Mouse (Mus musculus) NIH3T3 (cell line): ENCODE measurements at regions not wholly inside any gene's neighbourhood (a gene's known extent, or its start where the extent isn't known, plus 50 kb on each side); places are given as distances from the start of the nearest gene placed in this dataset.

Experiments used
- DNase-seq: peaks from one replicate; pipeline ENCODE4 v3.0.0-alpha.2; 2012; ENCODE audit warnings: low read depth

DNA sequence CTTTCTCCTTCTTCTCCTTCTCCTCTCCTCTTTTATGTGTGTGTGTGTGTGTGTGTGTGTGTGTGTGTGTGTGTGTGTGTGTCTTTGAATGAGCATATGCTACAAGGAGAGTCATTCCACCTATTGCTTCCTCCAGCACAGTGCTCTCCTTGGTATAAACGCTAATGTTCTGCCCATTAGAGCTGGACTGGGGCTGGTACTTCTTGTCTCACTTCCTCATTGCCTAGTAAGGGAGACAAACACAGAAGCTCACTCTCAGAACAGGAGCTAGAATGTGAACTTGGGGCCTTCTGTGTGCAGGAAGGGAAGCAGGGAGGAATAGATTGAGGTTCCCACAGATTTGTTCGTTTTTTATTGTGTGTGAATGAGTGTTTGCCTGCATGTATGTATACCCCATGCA is 54.9 kb upstream of the Shb start:
- no peak for DNase-seq

GRCm38 (mm10) chr4:45586310-45586709 is 54.0 kb upstream of the Shb start:
- no peak for DNase-seq

DNA sequence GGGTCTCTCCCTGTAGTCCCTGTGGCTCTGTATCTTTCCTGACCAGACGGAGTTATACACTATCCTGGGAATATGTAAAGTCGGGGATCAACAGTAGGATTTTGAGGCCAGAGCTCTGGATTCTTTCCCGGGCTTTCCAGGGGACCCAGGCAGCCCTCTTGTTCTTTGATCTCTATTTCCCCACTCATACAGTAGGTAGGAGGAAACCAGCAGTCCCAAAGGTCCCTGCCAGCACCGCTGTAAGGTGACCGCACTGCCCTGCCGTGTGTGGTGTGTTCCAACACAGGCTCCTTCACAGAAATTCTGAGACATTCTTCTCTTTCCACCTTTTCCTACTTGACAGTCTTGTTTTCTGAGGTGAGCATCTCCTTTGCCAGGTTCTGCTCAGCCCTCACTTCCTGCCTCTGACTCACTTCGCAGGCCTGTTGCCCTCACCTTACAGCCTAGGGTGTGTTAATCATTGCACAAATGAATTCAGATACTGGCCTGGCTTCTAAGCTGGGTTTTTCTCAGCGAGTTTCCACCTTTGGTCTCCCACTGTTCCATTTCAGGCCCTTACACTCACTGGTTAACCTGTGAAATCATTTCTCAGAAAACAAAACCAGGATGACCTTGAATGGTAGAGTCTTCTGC is 53.0 kb upstream of the Shb start:
- DNase-seq = no peak

DNA sequence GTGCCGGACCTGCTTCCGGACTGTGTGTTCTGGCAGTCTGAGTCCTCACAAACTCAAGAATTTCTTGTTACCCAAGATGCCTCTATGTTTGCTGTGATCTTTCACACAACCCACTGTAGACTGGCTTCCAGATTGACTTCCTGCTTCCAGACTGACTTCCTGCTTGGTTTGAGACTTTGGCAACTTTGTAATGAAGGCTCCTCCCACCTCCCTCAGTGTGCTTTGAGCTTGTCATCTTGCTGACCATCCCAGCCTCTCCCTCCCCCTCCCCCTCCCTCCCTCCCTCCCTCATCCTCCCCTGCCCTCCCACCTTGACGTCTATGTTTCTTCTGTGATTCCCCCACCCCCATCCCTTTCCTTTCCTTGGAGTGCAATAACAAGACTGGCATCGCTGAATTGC is 51.7 kb upstream of the Shb start:
- no peak for DNase-seq

DNA sequence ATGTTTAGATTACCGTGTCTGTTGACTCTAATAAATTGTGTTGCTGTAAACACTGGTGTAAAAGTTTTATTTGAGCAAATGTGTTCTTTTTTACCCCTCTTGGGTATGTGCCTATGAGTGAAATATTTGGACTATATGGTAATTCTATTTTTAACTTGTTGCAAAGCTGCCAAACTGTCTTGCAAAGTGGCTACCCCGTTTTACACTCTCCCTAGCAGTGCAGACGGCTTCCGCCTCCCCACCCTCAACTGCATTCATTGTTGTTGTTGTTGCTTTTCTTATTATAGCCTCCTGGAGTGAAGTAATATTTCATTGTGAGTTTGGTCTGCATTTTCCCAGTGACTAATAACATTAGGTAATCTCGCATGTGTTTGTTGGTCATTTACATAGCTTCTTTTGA is 50.2 kb upstream of the Shb start:
- DNase-seq = no peak
